ENCODE assay signal across 8 mouse cellular contexts in genomic region chr2:37452376-37452760, GRCm38 (mm10). TPM values are rescaled to one million over a fixed set of nuclear protein-coding genes. Genes with fewer than 3 reads are reported as not detected.
DNase-seq lines count a peak whose midpoint lies in the region; ATAC-seq and TF ChIP-seq lines count a peak whose summit lies in the region.

No protein-coding gene starts in this region.

- H3K36me3 ChIP-seq in testis, adult 2 months (ENCODE audit: control insufficient read depth, insufficient read depth, low read length): no peaks in the 10 kb centered on the region
- no peaks in the 10 kb centered on the region for H3K36me3 ChIP-seq in intestine, embryonic 16.5 days (ENCODE audit: control insufficient read depth, insufficient read depth, low read length)
- H3K36me3 ChIP-seq in neural tube, embryonic 13.5 days: no peaks in the 10 kb centered on the region

- intact Hi-C loops in gastrocnemius, adult 2 months (cut with DNase I): no loop called here

- WGBS in intestine, embryonic 16.5 days: under 1% methylated on average over 24 of the region's 24 CpGs
- WGBS in neural tube, embryonic 13.5 days: 1% methylated on average over 17 of the region's 24 CpGs

- H3K9me3 ChIP-seq in intestine, embryonic 16.5 days (ENCODE audit: control insufficient read depth, low read length): no peaks in the 10 kb centered on the region
- no peaks in the 10 kb centered on the region for H3K9me3 ChIP-seq in neural tube, embryonic 13.5 days

- peaks cover 4% of the 10 kb centered on the region for H3K4me1 ChIP-seq in testis, adult 2 months (ENCODE audit: control insufficient read depth, insufficient read depth, low read length)
- H3K4me1 ChIP-seq in intestine, embryonic 16.5 days (ENCODE audit: control insufficient read depth, insufficient read depth, low read length): peaks cover 5% of the 10 kb centered on the region
- peaks cover 21% of the 10 kb centered on the region for H3K4me1 ChIP-seq in neural tube, embryonic 13.5 days (replicated peaks)

- ATAC-seq in intestine, embryonic 16.5 days: peak; percentile 83
- peak; percentile 89 for ATAC-seq in neural tube, embryonic 13.5 days (ENCODE audit: low read depth)

- DNase-seq in gastrocnemius, adult 2 months: no peak
- DNase-seq in gastrocnemius, postnatal 25 days: no peak
- no peak for DNase-seq in testis, postnatal 14 days (ENCODE audit: low spot score)
- DNase-seq in adrenal gland, postnatal 36 days: no peak
- no peak for DNase-seq in natural killer cell, adult 2 months (ENCODE audit: low spot score in 2 of 2)

- H3K4me2 ChIP-seq in intestine, embryonic 16.5 days (ENCODE audit: low read depth, low read length): peak overlapping the region; percentile 81
- peak overlapping the region; percentile 87 for H3K4me2 ChIP-seq in neural tube, embryonic 13.5 days

- no peak for TF ChIP-seq CTCF in gastrocnemius, adult 2 months (IDR thresholded peaks at IDR 0.05)
- no peak for TF ChIP-seq CTCF in testis, adult 2 months (IDR thresholded peaks at IDR 0.05; ENCODE audit: control insufficient read depth, insufficient read depth, insufficient replicate concordance, low read depth, low read length)

- H3K4me3 ChIP-seq in gastrocnemius, adult 2 months: peak overlapping the region; percentile 80
- peak overlapping the region; percentile 95 for H3K4me3 ChIP-seq in testis, adult 2 months (ENCODE audit: control insufficient read depth, low read depth, low read length)
- peak overlapping the region; percentile 84 for H3K4me3 ChIP-seq in intestine, embryonic 16.5 days (ENCODE audit: low read length)
- H3K4me3 ChIP-seq in neural tube, embryonic 13.5 days: peak overlapping the region; percentile 94

- H3K27ac ChIP-seq in gastrocnemius, adult 2 months: peak overlapping the region; percentile 95
- peak overlapping the region; percentile 88 for H3K27ac ChIP-seq in testis, adult 2 months (ENCODE audit: control insufficient read depth, insufficient read depth, low read depth, low read length)
- H3K27ac ChIP-seq in intestine, embryonic 16.5 days (ENCODE audit: low read length): peak overlapping the region; percentile 70
- peak overlapping the region; percentile 92 for H3K27ac ChIP-seq in neural tube, embryonic 13.5 days (replicated peaks)

- no peaks in the 10 kb centered on the region for H3K27me3 ChIP-seq in testis, adult 2 months (ENCODE audit: control insufficient read depth, insufficient read depth, low read length)
- H3K27me3 ChIP-seq in intestine, embryonic 16.5 days (replicated peaks; ENCODE audit: control insufficient read depth, insufficient read depth, low read length): no peaks in the 10 kb centered on the region
- H3K27me3 ChIP-seq in neural tube, embryonic 13.5 days: no peaks in the 10 kb centered on the region

- no peak; the same call in 1 of the 2 replicates for TF ChIP-seq POLR2A in testis, adult 2 months (IDR thresholded peaks at IDR 0.05; ENCODE audit: control insufficient read depth, low read depth, low read length)

- peak overlapping the region; percentile 94 for H3K9ac ChIP-seq in intestine, embryonic 16.5 days (ENCODE audit: low read depth, low read length)
- H3K9ac ChIP-seq in neural tube, embryonic 13.5 days: peak overlapping the region; percentile 97

RNA-seq across cellular contexts. Expression of gene Rabgap1, which starts 9.3 kb away (rescaled TPM):
- total RNA-seq in gastrocnemius, adult 2 months (2021): 10 to 100 TPM; 33.9 to 34.5 TPM
- 10 to 100 TPM; 25.3 to 27.2 TPM for total RNA-seq in gastrocnemius, postnatal 25 days (2021)
- 8.3 and 10.3 TPM in 2 replicates for polyA plus RNA-seq in testis, adult 2 months (2012; rRNA removed)
- 23.3 and 27.2 TPM in 2 replicates for polyA plus RNA-seq in intestine, embryonic 16.5 days (2015; fragmentation: Nextera tagmentation; extraction: Ambion mirVana)
- 52.9 and 53.8 TPM in 2 replicates for polyA plus RNA-seq in neural tube, embryonic 13.5 days (2015; fragmentation: Nextera tagmentation; extraction: Ambion mirVana)
- total RNA-seq in adrenal gland, postnatal 36 days (2021): 10 to 100 TPM; 52.9 to 67.4 TPM

RNA-seq across cellular contexts. Expression of gene Zbtb6, which starts 9.4 kb away (rescaled TPM):
- 1 to 10 TPM; 3.4 to 4.0 TPM for total RNA-seq in gastrocnemius, adult 2 months (2021)
- total RNA-seq in gastrocnemius, postnatal 25 days (2021): 1 to 10 TPM; 2.9 to 3.1 TPM
- polyA plus RNA-seq in testis, adult 2 months (2012; rRNA removed): 1.5 and 2.2 TPM in 2 replicates
- polyA plus RNA-seq in intestine, embryonic 16.5 days (2015; fragmentation: Nextera tagmentation; extraction: Ambion mirVana): 6.1 TPM in 2 replicates
- polyA plus RNA-seq in neural tube, embryonic 13.5 days (2015; fragmentation: Nextera tagmentation; extraction: Ambion mirVana): 12.6 and 13.5 TPM in 2 replicates
- 10 to 100 TPM; 14.0 to 14.1 TPM for total RNA-seq in adrenal gland, postnatal 36 days (2021)

RNA-seq across cellular contexts. Expression of gene Zbtb26, which starts 9.4 kb away (rescaled TPM):
- 1 to 10 TPM; 4.6 to 5.7 TPM for total RNA-seq in gastrocnemius, adult 2 months (2021)
- 1 to 10 TPM; 3.7 to 4.0 TPM for total RNA-seq in gastrocnemius, postnatal 25 days (2021)
- 2.0 and 2.5 TPM in 2 replicates for polyA plus RNA-seq in testis, adult 2 months (2012; rRNA removed)
- polyA plus RNA-seq in intestine, embryonic 16.5 days (2015; fragmentation: Nextera tagmentation; extraction: Ambion mirVana): 4.2 and 4.5 TPM in 2 replicates
- polyA plus RNA-seq in neural tube, embryonic 13.5 days (2015; fragmentation: Nextera tagmentation; extraction: Ambion mirVana): 7.9 and 9.3 TPM in 2 replicates
- 1 to 10 TPM; 8.4 to 8.7 TPM for total RNA-seq in adrenal gland, postnatal 36 days (2021)

RNA-seq across cellular contexts. Expression of gene Rc3h2, which starts 29.7 kb away (rescaled TPM):
- 10 to 100 TPM; 36.0 to 46.3 TPM for total RNA-seq in gastrocnemius, adult 2 months (2021)
- total RNA-seq in gastrocnemius, postnatal 25 days (2021): 10 to 100 TPM; 33.4 to 40.7 TPM
- polyA plus RNA-seq in testis, adult 2 months (2012; rRNA removed): 7.2 and 8.2 TPM in 2 replicates
- 8.3 and 8.6 TPM in 2 replicates for polyA plus RNA-seq in intestine, embryonic 16.5 days (2015; fragmentation: Nextera tagmentation; extraction: Ambion mirVana)
- polyA plus RNA-seq in neural tube, embryonic 13.5 days (2015; fragmentation: Nextera tagmentation; extraction: Ambion mirVana): 21.3 and 25.1 TPM in 2 replicates
- 10 to 100 TPM; 43.6 to 45.8 TPM for total RNA-seq in adrenal gland, postnatal 36 days (2021)
